Mouse (Mus musculus): ENCODE data around the gene Krtap3-1. TPM values are rescaled to one million over a fixed set of nuclear protein-coding genes. Genes with fewer than 3 reads are reported as not detected.

The Krtap3-1 gene
- total RNA-seq, 1 experiment from 2014 or later = not detected

DNA sequence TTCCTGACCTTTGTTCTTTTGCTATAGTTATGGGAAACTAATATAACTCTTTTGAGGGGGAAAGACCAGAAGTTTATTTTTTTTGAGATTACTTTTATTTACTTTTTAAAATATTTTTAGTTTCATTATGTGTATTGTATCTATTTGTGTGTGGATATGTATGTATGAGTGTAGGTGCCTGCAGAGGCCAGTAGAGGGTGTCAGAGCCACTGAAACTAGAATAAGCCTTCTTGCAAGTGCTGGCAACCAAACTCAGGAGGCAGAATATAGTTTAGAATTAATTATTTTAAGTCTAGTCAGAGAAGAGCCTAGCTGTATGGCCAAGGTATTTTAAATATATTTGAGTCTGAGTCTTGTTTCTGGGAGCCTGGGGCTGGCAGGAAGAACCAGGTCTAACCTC, 18.5 kb downstream of the Krtap3-1 start:
- no peak for ATAC-seq (ENCODE audit: extremely low read depth, insufficient number of reproducible peaks, low FRiP score, poor library complexity, severe bottlenecking)

GRCm38 (mm10) chr11:99539721-99540120, 26.7 kb downstream of the Krtap3-1 start:
- ATAC-seq (ENCODE audit: extremely low read depth, insufficient number of reproducible peaks, low FRiP score, poor library complexity, severe bottlenecking) = no peak

DNA sequence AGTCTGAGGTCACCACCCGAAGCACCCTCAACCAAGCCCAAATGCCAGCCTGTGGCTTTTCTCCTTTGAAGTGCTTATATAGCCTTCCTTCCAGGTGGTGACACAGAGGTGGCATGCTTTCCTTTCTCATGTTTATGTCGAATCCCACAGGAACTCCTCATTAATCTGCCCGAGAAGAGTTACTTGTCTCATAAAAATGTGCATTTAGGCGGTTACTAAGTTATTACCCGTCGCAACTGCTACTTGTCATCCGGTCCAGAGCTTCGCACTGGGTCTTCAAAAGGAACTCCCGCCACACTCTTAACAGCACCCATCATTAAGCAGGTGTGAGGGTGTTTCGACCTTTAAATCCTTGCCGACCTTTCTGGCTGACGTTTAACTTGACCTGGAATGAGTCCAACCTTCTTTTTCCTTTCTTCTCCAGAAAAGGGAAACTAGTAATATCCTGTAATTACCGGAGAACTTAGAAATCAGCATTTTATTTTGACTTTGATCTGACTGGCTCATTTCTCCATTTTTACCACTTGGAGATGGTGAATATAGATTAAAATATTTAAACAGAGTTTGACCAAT, 45.1 kb downstream of the Krtap3-1 start, which contains the start of gene Krt39:
Krt39 (minus strand) TSS at position 51 of the 573 bp plus-strand sequence.
- no peak for ATAC-seq (ENCODE audit: extremely low read depth, insufficient number of reproducible peaks, low FRiP score, poor library complexity, severe bottlenecking)

Other genes starting within 250 kb of the Krtap3-1 start
- gene Krt25, start 243.7 kb downstream of the Krtap3-1 start, total RNA-seq (2017) = not detected in 2 replicates
- not detected in 2 replicates for gene Krt26, start 228.7 kb downstream of the Krtap3-1 start, total RNA-seq (2017)
- not detected in 2 replicates for gene Krt27, start 215.5 kb downstream of the Krtap3-1 start, total RNA-seq (2017)
- not detected in 2 replicates for gene Krt28, start 191.7 kb downstream of the Krtap3-1 start, total RNA-seq (2017)
- 0.93 TPM in 1 of 2 replicates, not detected in the other for gene Krt10, start 177.3 kb downstream of the Krtap3-1 start, total RNA-seq (2017)
- 0.58 TPM in 1 of 2 replicates, not detected in the other for gene Krt12, start 144.4 kb downstream of the Krtap3-1 start, total RNA-seq (2017)
- not detected in 2 replicates for gene Krt20, start 128.5 kb downstream of the Krtap3-1 start, total RNA-seq (2017)
- gene Krt23, start 73.5 kb downstream of the Krtap3-1 start, total RNA-seq (2017) = 1.5 and 2.9 TPM in 2 replicates
- gene Krt39, start 45.3 kb downstream of the Krtap3-1 start, total RNA-seq (2017) = not detected in 2 replicates
- gene Krt40, start 23.5 kb downstream of the Krtap3-1 start, total RNA-seq (2017) = not detected in 2 replicates
- not detected in 2 replicates for gene Krtap3-3, start 15.8 kb downstream of the Krtap3-1 start, total RNA-seq (2017)
- not detected in 2 replicates for gene Krtap3-2, start 9.8 kb downstream of the Krtap3-1 start, total RNA-seq (2017)
- not detected in 2 replicates for gene Gm11939, start 7.2 kb downstream of the Krtap3-1 start, total RNA-seq (2017)
- gene Krtap1-5, start 14.4 kb upstream of the Krtap3-1 start, total RNA-seq (2017) = not detected in 2 replicates
- not detected in 2 replicates for gene Krtap1-4, start 17.0 kb upstream of the Krtap3-1 start, total RNA-seq (2017)
- not detected in 2 replicates for gene Krtap1-3, start 24.7 kb upstream of the Krtap3-1 start, total RNA-seq (2017)
- gene Krtap9-3, start 31.5 kb upstream of the Krtap3-1 start, total RNA-seq (2017) = not detected in 2 replicates
- gene Gm11938, start 36.7 kb upstream of the Krtap3-1 start, total RNA-seq (2017) = not detected in 2 replicates
- not detected in 2 replicates for gene Gm11937, start 43.6 kb upstream of the Krtap3-1 start, total RNA-seq (2017)
- not detected in 2 replicates for gene Krtap2-4, start 48.2 kb upstream of the Krtap3-1 start, total RNA-seq (2017)
- not detected in 2 replicates for gene Gm11562, start 53.8 kb upstream of the Krtap3-1 start, total RNA-seq (2017)
- gene Krtap4-1, start 61.6 kb upstream of the Krtap3-1 start, total RNA-seq (2017) = not detected in 2 replicates
- not detected in 2 replicates for gene Krtap4-2, start 68.5 kb upstream of the Krtap3-1 start, total RNA-seq (2017)
- gene Krtap4-7, start 77.5 kb upstream of the Krtap3-1 start, total RNA-seq (2017) = not detected in 2 replicates
- gene Gm11555, start 83.6 kb upstream of the Krtap3-1 start, total RNA-seq (2017) = not detected in 2 replicates
- gene Gm11563, start 92.3 kb upstream of the Krtap3-1 start, total RNA-seq (2017) = not detected in 2 replicates
- not detected in 2 replicates for gene Krtap4-6, start 99.3 kb upstream of the Krtap3-1 start, total RNA-seq (2017)
- gene Gm14190, start 124.1 kb upstream of the Krtap3-1 start, total RNA-seq (2017) = not detected in 2 replicates
- gene Gm14180, start 167.7 kb upstream of the Krtap3-1 start, total RNA-seq (2017) = not detected in 2 replicates
- gene Gm11595, start 206.3 kb upstream of the Krtap3-1 start, total RNA-seq (2017) = not detected in 2 replicates
- not detected in 2 replicates for gene Krtap4-8, start 214.1 kb upstream of the Krtap3-1 start, total RNA-seq (2017)
- not detected in 2 replicates for gene Krtap4-9, start 218.6 kb upstream of the Krtap3-1 start, total RNA-seq (2017)
- not detected in 2 replicates for gene Gm11596, start 226.8 kb upstream of the Krtap3-1 start, total RNA-seq (2017)
- gene Gm11569, start 232.3 kb upstream of the Krtap3-1 start, total RNA-seq (2017) = not detected in 2 replicates
- gene Gm11554, start 237.8 kb upstream of the Krtap3-1 start, total RNA-seq (2017) = not detected in 2 replicates
- gene Krtap4-13, start 243.3 kb upstream of the Krtap3-1 start, total RNA-seq (2017) = not detected in 2 replicates
- not detected in 2 replicates for gene Gm11564, start 249.0 kb upstream of the Krtap3-1 start, total RNA-seq (2017)